Mouse (Mus musculus) adrenal gland, postnatal 4 days (tissue): ENCODE results near the gene Nt5c3b. TPM values are rescaled to one million over a fixed set of nuclear protein-coding genes. Genes with fewer than 3 reads are reported as not detected.

Experiments
- DNase-seq, 2 experiments: peaks; one replicate each; pipeline ENCODE4 v3.0.0; 2021 to 2022; ENCODE audit warnings: low spot score in 2 of 2, mixed read lengths in 2 of 2
- total RNA-seq, 2 experiments: library from RNA; stranded (reverse); gene quantifications; 2 replicates each; pipeline ENCODE4 v1.2.3; 2021

Nt5c3b gene
- total RNA-seq, 2 experiments from 2014 or later, result 82.4 to 84.5 TPM

DNA sequence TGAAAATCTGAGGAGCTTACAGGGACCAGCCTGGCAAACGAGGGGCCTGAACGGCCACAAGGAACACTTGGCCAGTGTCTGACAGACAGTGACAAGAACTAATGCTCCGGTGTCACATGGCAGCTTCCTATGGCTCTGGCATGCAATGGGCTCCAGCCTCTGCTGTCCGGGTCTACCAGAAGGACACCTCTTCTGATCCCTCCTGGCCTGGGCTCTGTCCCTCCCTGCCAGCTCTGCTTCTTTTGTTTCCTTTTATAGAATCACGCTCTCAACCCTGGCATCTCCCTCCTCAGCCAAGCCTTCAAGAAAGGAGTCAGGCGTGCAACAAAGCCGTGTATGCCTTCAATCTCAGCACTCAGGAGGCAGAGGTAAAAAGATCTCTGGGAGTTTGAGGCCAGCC is 11.6 kb downstream of the Nt5c3b start:
- no peak for DNase-seq

DNA sequence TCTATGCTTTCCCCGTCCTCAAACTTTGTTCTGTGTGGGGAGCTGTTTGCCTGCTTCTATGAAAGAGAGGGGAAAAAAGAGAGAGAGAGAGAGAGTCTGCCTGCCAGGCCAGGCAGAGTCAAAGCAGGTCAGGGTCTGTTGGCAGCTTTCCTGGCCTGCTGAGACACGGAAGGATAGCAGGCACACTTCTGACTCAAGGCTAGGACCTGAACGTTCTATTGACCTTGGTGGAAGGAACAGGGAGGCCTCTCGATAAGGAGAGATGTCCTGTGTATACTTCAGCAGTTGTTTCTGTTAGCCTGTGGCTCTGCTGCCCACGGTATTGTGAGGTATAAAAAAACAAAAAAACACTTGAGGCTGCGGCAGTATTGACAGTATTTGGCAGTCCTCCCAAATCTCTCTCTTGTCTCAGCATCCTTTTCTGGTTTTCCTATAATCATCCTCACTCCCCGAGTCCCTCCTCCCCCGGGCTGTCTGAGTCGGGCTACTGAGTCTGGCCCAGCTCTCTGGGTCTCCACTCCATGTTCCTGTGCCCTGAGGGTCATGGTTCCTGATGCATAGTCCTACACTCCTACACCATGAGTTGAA is 12.9 kb downstream of the Nt5c3b start:
- DNase-seq, result peak in 1 of 2 experiments; percentile 44

- no peak for DNase-seq
Observed at GRCm38 (mm10) chr11:100426820-100427219, 14.8 kb downstream of the Nt5c3b start.

- DNase-seq, result peak in 1 of 2 experiments; percentile 65
Observed at GRCm38 (mm10) chr11:100425851-100426250, 15.8 kb downstream of the Nt5c3b start.

DNA sequence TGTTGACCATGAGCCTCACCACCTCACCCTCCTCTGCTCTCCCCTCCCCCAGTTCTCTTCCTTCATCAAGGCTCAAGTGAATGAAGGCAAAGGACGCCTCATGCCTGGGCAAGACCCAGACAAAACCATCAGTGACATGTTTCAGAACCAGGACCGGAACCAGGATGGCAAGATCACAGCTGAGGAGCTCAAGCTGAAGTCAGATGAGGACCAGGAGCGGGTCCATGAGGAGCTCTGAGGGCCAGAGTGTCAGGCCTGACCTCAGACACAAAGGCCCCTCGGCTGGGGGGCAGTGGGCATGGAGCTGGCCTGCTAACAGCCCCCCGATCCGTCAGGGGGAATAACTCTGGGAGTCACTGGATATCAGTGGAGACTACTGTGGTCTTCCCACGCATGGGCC is 17.8 kb downstream of the Nt5c3b start:
- DNase-seq, result no peak

DNA sequence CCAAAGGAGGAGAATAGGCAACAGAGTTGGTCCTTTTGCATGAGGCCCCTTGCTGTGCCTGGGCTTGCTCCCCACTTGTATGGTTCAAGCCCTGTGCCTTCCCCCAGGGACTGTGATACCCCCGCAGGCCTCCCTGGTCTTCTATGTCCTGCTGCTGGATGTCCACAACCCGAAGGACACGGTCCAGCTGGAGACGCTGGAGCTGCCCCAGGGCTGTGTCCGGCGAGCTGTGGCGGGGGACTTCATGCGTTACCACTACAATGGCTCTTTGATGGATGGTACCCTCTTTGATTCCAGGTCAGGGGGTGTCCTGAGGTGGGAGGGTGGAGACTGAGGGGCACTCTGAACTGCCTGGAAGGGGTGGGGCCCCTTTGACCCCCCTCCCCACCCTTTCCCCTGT is 20.1 kb downstream of the Nt5c3b start:
- DNase-seq, result no peak

DNA sequence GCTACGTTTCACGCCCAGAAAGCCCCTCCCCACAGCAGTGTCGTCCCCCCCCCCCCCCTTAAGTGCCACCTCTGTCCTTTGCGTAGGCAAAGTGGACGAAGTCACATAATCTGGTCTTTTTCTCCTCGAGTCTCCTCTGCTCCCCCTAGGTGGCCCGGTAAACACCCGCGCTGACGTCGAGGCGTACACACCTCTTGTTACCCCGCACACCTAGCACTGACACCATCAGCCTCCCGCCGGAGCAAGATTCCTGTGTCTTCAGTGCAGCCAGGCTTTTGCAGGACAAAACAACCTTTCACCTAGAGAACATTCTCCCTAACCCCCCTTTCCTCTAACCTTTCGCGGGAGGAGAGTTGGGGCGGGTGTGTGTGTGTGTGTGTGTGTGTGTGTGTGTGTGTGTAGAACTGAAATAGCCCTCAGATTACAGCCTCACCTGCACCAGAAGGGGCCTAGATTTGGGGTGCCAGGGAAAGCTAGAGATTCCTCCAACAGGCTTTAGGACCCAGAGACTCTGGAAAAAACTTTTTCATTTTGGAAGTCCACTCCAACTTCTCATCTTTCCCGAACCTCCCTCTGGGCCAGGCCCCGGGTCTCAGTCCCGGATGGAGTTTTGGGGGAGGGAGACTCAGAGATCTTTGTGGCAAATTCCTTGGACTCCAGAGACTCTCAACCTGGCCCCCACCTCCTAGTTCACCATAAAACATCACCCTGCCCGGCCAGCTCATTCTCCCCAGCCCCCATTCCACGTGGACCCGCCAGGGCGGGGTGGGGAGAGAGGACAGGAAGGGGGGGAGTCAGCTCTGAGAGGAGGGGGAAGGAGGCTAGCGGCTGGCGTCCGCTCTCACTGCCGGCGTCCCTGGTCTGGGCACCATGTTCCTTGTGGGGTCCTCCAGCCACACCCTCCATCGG is 26.4 kb downstream of the Nt5c3b start, which contains the start of gene Fkbp10:
Gene Fkbp10, plus strand, starts transcription at position 784 of the 909 bp plus-strand sequence.
- DNase-seq, result peak; percentile 37 to 65

- peak; percentile 68 to 69 for DNase-seq
Observed at GRCm38 (mm10) chr11:100414021-100414913, 27.3 kb downstream of the Nt5c3b start, which contains the start of gene P3h4. P3h4 (minus strand) TSS chr11:100414836.

DNA sequence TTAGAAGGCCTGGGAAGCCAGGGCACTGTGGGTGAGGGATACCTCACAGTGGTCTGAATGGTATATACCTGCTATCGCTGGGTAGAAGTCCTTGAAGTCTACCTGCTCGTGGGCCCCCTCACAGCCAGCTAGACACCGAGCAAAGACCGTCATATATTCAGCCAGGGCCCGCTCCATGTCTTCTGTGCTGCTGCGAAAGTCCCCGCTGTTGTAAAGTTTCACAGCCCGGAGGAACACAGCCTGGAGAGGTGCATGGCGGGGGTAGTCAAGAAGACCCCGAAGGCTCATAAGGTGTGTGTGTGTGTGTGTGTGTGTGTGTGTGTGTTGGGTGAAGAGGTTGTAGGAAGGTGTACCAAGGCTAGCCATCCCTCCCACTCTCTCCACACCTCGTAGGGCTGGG is 28.1 kb downstream of the Nt5c3b start:
- no peak for DNase-seq

DNA sequence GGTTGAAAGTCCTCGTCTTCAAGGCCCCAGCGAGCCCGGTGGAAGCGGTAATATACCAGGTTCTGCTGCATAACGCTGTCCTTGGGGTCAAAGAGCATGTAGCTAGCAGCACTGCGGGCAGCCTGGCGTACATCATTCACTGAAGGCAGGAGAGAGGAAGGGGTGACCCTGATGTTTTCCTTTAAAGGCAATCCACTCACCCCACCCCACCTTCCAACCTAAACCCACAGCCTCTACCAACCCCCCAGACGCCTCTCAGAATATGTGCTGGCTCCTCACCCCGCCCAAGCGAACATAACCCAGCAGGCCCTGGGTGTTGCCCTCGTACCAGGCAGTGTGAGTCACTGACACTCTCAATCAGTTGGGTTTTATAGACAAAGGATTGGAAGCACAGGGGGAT is 29.9 kb downstream of the Nt5c3b start:
- no peak for DNase-seq

DNA sequence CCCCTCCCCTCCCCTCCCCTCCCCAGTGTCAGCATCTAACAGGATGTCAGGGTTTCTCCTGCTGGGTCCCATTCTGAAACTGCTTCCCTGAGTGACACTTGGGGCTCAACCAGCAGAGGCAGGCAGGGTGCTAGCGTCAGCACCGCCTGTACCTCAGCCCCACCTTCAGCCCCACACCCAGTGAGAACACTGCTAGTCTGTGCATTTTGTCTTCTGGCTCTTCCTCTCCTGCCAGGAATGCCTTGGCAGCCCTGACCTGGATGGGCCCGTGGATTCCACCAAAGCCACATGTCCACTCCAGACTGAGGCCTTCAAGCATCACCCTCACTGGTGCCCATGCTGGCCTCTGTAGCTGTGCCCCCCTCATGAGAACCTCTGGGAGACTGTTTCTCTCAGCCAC is 31.9 kb downstream of the Nt5c3b start:
- DNase-seq, result no peak

DNA sequence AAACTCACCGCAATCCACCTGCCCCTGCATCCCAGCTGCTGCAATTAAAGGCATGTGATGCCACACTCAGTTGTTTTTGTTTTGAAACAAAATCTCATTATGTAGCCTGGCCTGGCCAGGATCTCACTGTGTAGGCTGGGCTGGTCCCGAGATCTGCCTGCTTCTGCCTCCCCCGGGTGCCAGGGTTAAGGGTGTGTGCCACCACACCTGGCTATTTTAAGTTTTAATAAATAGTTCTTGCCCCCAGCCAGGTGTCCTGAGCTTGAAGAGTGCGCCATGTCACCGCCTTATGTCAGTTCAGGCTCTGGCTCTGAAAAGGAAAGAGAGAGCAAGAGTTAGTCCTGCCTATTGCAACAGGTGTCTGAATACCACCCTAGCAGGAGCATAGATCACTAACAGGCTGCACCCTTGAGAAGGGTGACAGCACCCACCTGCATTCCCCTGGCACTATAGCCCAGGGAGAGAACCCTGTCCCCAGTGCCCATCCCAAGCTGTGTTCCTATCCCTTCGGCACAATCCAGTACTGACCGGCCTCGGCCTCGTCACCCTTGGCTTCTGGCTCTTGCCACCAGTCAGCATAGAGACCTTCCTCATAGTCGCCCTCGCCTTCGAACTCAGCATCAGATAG is 32.7 kb downstream of the Nt5c3b start:
- no peak for DNase-seq

DNA sequence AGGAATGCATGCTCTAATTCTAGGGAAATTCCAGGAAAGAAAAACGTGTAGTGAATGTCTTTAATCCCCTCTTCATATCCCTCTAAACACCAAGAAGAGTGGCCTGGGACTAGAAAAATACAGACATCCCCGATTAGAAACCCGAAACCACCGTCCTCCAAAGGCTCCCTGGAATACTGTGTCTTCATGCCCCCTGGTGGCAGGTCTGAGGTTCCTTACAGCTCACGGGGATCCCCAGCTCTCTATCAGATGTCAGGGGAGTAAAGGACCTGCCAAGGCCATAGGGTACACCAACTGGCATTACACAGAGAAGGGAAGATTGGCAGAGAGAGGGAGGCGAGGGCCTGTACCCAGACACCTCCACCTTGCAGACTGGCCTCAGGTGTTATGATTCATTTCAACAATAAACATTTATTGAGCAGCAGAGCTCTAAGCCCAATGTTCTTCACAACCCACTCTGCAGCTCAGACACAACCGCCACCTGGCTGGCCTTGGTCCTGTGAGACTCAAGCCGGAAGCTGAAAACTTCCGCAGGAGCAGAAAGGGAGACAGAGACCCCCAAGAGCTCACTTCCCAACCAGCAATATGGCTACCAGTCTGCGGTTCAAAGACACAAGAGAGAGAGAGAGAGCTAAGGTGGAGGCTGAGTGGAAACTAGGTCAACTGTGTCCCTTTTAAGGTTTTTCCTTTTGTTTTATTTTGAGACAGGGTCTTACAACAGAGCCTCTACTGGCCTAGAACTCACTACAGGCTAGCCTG is 33.4 kb downstream of the Nt5c3b start:
- DNase-seq, result peak in 1 of 2 experiments; percentile 55

DNA sequence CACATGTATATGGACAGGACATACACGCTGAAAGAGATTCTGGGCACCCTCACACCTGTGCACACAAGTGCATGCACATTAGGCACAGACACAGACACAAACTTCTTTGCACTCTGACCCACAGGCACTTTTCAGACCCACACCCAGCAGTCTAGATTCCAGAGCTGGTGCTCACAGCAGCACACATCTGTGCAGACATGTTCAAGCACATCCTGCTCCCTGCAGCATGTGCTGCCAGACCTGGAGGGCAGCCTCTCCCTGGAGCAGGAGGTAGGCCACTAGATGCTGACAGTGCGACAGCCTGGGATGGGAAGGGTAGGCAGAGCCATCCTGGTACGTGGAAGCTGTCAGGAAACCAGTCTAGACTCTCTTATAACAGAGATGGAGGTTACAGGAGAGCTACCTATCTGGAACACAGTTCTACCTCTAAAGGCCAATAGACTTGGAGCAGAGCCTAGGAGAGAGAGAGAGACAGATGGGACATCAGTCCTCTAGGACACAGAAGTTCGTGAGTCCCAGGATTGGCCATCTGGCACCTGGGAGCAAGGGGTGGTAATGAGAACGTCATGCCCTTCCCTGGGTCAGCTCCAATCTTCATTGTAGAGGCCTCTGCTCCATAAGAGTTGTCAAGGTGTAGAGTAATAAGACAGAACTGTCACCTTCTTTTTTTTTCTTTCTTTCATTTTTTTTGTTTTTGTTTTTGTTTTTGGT is 34.5 kb downstream of the Nt5c3b start:
- DNase-seq, result no peak

- no peak for DNase-seq
Observed at GRCm38 (mm10) chr11:100406273-100406672, 35.3 kb downstream of the Nt5c3b start.

DNA sequence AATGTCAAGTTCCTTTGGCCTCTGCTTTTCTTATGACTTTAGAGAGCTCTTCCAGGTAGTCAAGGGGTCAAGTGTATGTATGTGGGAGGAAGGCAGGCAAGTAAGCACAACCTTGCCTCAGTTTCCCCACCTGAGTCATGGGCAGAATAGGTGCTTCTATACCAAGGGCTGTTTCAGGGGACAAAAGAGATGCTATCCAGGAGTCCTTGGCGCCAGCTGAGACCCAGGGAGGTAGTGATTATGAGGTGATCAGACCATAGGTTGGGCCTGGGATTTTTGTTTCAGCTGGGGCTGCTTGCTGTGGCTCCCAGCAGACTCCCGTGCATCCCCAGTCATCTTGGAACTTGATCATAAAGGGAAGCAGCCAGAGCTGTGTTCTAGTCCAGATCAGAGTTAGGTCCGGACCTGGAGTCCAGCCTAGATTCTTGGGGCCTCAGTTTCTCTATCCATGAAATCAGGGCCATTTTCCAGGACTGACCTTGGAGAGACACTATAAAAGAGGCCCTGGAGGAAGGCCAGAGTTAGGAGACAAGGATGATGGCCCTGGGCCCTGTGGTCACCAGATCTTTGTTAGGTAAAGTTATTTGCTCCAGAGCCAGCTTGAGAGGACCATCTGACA is 37.0 kb downstream of the Nt5c3b start:
- DNase-seq, result no peak

DNA sequence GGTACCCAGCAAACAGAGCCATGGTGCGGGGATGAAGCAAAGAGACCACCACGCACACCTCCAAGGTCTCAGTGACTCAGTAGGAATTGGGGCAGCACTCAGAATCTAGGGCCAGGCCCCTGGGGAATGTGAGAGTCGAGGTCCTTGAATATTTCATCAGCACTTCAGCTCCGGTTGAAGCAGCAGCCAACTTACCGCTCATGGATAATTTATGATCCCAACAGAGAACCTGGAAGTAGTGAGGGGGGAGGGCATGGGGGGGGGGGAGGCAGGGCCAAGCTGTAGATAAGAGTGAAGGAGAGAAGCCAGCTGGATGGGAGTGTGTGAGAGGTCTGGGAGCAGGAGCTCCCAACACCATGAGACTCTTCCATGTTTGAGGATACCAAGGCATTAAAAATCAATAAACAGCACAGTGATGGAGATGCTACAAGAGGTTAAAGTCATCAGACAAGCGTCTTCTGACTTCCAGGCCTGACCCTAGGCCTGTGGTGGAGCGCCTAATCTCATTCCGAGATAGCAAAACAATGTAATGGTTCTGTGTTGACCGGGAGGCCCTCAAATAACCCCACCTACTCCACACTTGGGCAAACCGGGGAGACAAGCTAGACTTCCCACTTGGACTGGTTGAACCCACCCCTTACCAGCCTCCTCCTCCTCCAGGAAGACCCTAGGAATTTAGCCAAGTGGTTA is 38.0 kb downstream of the Nt5c3b start:
- DNase-seq, result no peak

DNA sequence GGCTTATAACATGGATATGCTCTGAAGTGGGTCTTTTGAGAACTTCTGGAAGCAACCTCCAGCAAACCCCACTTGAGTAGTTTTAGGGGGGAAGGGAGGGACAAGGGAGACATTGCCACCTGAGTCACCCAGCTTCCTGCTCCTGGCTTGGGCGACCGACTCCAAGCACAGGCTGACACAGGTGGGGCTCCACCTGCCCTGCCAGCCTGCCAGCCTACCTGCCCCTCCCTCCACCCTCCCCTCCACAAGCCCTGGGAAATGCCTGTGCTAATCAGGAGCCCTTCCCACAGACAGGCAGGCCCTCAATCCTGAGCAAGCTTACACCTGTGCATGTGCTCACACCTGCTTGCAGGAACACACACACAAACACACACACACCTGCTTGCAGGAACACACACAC is 38.9 kb downstream of the Nt5c3b start:
- no peak for DNase-seq
